Mouse (Mus musculus): ENCODE results near the gene Sympk.
"Not testable (repeated sequence)": the region's sequence is repeated elsewhere in the genome, so short reads cannot be mapped to it uniquely, and the experiment has no call there.

Gene Sympk

GRCm38 (mm10) chr7:19052345-19053135, 28.4 kb downstream of the Sympk start:
- no peak for DNase-seq (ENCODE audit: low spot score)

GRCm38 (mm10) chr7:19053136-19053532, 29.0 kb downstream of the Sympk start:
- no peak for DNase-seq (ENCODE audit: low spot score)

- no peak for DNase-seq (ENCODE audit: low spot score)
These were observed 30.0 kb downstream of the Sympk start, which contains the start of gene Rsph6a for GRCm38 (mm10) chr7:19054047-19054776. Gene Rsph6a, plus strand, starts transcription at chr7:19054690.

GRCm38 (mm10) chr7:19054777-19055076, 30.6 kb downstream of the Sympk start:
- DNase-seq (ENCODE audit: low spot score), result no peak

- no peak for DNase-seq (ENCODE audit: low spot score)
These were observed 30.9 kb downstream of the Sympk start for GRCm38 (mm10) chr7:19055108-19055507.

GRCm38 (mm10) chr7:19057405-19057804, 33.2 kb downstream of the Sympk start:
- no peak for DNase-seq (ENCODE audit: low spot score)

- DNase-seq (ENCODE audit: low spot score), result no peak
These were observed 41.7 kb downstream of the Sympk start for GRCm38 (mm10) chr7:19065896-19066295.

GRCm38 (mm10) chr7:19067063-19067462, 42.9 kb downstream of the Sympk start:
- DNase-seq (ENCODE audit: low spot score), result no peak

GRCm38 (mm10) chr7:19067935-19068334, 43.8 kb downstream of the Sympk start:
- no peak for DNase-seq (ENCODE audit: low spot score)

GRCm38 (mm10) chr7:19068707-19069106, 44.5 kb downstream of the Sympk start:
- peak; percentile 51 for DNase-seq (ENCODE audit: low spot score)

GRCm38 (mm10) chr7:19069500-19069899, 45.3 kb downstream of the Sympk start:
- no peak for DNase-seq (ENCODE audit: low spot score)

- DNase-seq (ENCODE audit: low spot score), result not testable (repeated sequence)
These were observed 46.8 kb downstream of the Sympk start for GRCm38 (mm10) chr7:19071024-19071423.

- no peak for DNase-seq (ENCODE audit: low spot score)
These were observed 49.3 kb downstream of the Sympk start for GRCm38 (mm10) chr7:19073504-19073903.

GRCm38 (mm10) chr7:19074494-19074893, 50.3 kb downstream of the Sympk start:
- DNase-seq (ENCODE audit: low spot score), result no peak

- no peak for DNase-seq (ENCODE audit: low spot score)
These were observed 51.1 kb downstream of the Sympk start for GRCm38 (mm10) chr7:19075231-19075630.

GRCm38 (mm10) chr7:19075723-19076585, 51.8 kb downstream of the Sympk start, which contains the start of gene Dmwd:
Gene Dmwd, plus strand, starts transcription at chr7:19076227.
- peak; percentile 78 for DNase-seq (ENCODE audit: low spot score)

- no peak for DNase-seq (ENCODE audit: low spot score)
These were observed 52.4 kb downstream of the Sympk start for GRCm38 (mm10) chr7:19076586-19076991.

- DNase-seq (ENCODE audit: low spot score), result no peak
These were observed 53.6 kb downstream of the Sympk start for GRCm38 (mm10) chr7:19077761-19078160.

GRCm38 (mm10) chr7:19078732-19079131, 54.6 kb downstream of the Sympk start:
- DNase-seq (ENCODE audit: low spot score), result no peak

- no peak for DNase-seq (ENCODE audit: low spot score)
These were observed 56.3 kb downstream of the Sympk start for GRCm38 (mm10) chr7:19080451-19080950.

GRCm38 (mm10) chr7:19082171-19082570, 58.0 kb downstream of the Sympk start:
- no peak for DNase-seq (ENCODE audit: low spot score)

GRCm38 (mm10) chr7:19083096-19083495, 58.9 kb downstream of the Sympk start:
- no peak for DNase-seq (ENCODE audit: low spot score)
